Mouse (Mus musculus) limb, embryonic 14.5 days (tissue): ENCODE measurements at regions not wholly inside any gene's neighbourhood (a gene's known extent, or its start where the extent isn't known, plus 50 kb on each side); places are given as distances from the start of the nearest gene placed in this dataset.

Experiments
- ATAC-seq: fragments of 200-750 bp; cut with Nextera tagmentation; 2 replicates; pipeline ENCODE4 v1.8.0; 2017; ENCODE audit warnings: low read depth, moderate number of reproducible peaks, moderate TSS enrichment; ENCODE audit not compliant: low FRiP score
- DNase-seq: peaks from one replicate; pipeline ENCODE4 v3.0.0-alpha.2; 2015; ENCODE audit warnings: low spot score
- H3K27ac ChIP-seq: fragments of 300-500 bp; sonication (generic); replicated peaks from 2 replicates; pipeline ENCODE4 v1.5.1; 2014; ENCODE audit warnings: low read depth, mild to moderate bottlenecking, low read length, moderate library complexity, mixed read lengths
- H3K27me3 ChIP-seq: fragments of 300-500 bp; sonication (generic); 2 replicates; pipeline ENCODE4 v1.6.1; 2014; ENCODE audit warnings: low read length, mixed read lengths; ENCODE audit not compliant: control insufficient read depth, insufficient read depth
- H3K36me3 ChIP-seq: fragments of 300-500 bp; sonication (generic); 2 replicates; pipeline ENCODE4 v1.6.1; 2014; ENCODE audit warnings: mild to moderate bottlenecking, low read length, moderate library complexity, mixed read lengths; ENCODE audit not compliant: control insufficient read depth, insufficient read depth
- H3K4me1 ChIP-seq: fragments of 300-500 bp; sonication (generic); 2 replicates; pipeline ENCODE4 v1.6.1; 2014; ENCODE audit warnings: antibody characterized with exemption, low read length, mixed read lengths; ENCODE audit not compliant: control insufficient read depth, insufficient read depth
- H3K4me2 ChIP-seq: fragments of 300-500 bp; sonication (generic); replicated peaks from 2 replicates; pipeline ENCODE4 v1.6.1; 2014; ENCODE audit warnings: low read depth, mild to moderate bottlenecking, low read length, moderate library complexity; ENCODE audit not compliant: severe bottlenecking
- H3K4me3 ChIP-seq: fragments of 300-500 bp; sonication (generic); replicated peaks from 2 replicates; pipeline ENCODE4 v1.5.1; 2014; ENCODE audit warnings: low read length
- H3K9ac ChIP-seq: fragments of 300-500 bp; sonication (generic); 2 replicates; pipeline ENCODE4 v1.6.1; 2014; ENCODE audit warnings: mild to moderate bottlenecking, low read depth, low read length, moderate library complexity; ENCODE audit not compliant: severe bottlenecking
- H3K9me3 ChIP-seq: fragments of 300-500 bp; sonication (generic); 2 replicates; pipeline ENCODE4 v1.6.1; 2016; ENCODE audit warnings: low read length; ENCODE audit not compliant: control insufficient read depth
- POLR2A ChIP-seq: fragments of 200-500 bp; IDR thresholded peaks from 2 replicates; pipeline ENCODE4 v1.8.0; 2012; ENCODE audit warnings: inconsistent platforms, mild to moderate bottlenecking, moderate library complexity, borderline replicate concordance; ENCODE audit not compliant: insufficient read depth, insufficient read length; ENCODE audit errors: extremely low read depth
- WGBS: fragments of 180-500 bp; shearing (Covaris S2); extraction: QIAGEN DNeasy Blood & Tissue Kit; methylation state at CpG from one replicate; pipeline ENCODE4 v1.1.7; 2014; 5-methylcytosine and 5-hydroxymethylcytosine counted together

GRCm38 (mm10) chr5:120356950-120357349 is 74.5 kb upstream of the Lhx5 start:
- no peak for TF ChIP-seq POLR2A
- Histone ChIP-seq H3K9ac (no peak overlapping the region), H3K36me3 (no peaks in the 10 kb centered on the region), H3K4me1 (no peaks in the 10 kb centered on the region), H3K4me3 (no peak overlapping the region), H3K9me3 (no peaks in the 10 kb centered on the region), H3K27me3 (peaks cover 33% of the 10 kb centered on the region), H3K4me2 (no peak overlapping the region), H3K27ac (no peak overlapping the region)
- 73% methylated on average over 4 of the region's 4 CpGs for WGBS
- ATAC-seq (no peak), DNase-seq (no peak)

DNA sequence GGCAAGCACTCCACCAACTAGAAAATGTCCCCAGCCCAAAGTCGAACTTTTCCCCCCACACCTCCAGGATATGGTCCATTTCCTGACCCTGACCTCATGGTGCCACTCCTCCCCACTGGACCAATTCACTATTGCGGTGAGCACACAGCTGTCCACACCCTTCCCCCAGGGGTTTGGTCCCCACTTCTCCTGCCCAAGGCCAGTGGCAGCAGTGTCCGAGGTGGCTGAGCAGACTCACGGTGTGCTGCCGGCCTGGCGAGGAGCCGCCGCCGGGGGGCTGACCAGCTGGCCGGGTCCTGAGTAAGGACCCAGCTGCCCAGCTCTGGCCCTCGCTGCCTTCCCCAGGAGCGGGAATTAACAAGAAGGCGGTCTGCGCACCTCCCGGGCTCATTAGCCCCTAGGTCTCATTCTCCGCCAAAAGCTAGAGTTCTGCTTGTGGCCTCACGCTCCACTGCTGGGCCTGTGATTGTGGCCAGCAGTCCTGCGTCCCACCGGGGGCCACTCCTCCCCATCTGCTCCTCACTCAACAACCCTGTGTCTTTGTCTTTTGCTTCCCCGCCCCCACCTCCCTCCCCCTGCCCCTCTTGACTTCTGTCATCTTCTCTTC is 73.3 kb upstream of the Lhx5 start:
- Histone ChIP-seq H3K9me3 (no peaks in the 10 kb centered on the region), H3K4me2 (no peak overlapping the region), H3K9ac (no peak overlapping the region), H3K27ac (no peak overlapping the region), H3K36me3 (no peaks in the 10 kb centered on the region), H3K4me1 (no peaks in the 10 kb centered on the region), H3K27me3 (peaks cover 33% of the 10 kb centered on the region), H3K4me3 (no peak overlapping the region)
- DNase-seq (no peak), ATAC-seq (no peak)
- WGBS = 6% methylated on average over 19 of the region's 20 CpGs
- no peak for TF ChIP-seq POLR2A

DNA sequence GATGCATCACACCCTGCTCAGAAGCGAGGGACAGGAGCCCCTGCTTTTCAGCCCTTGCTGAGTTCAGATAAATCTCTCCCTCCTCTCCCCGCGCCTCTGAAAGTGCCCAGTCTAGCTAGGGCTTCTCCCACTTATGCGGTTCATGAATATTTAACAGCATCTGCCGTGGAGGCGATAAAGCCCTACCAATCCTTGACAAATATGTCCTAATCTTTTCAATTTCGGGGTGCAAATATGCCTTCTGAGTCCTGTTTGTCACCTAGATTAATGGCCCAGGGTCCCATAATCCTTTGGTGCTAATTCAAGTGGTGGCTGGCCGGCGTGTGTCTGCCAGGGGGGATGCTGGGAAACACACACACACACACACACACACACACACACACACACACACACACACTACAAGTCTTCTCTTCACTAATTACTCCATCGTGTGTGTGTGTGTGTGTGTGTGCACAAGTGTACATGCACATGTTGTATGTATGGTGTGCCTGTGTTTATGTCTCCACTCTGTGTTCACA is 65.5 kb upstream of the Lhx5 start:
- TF ChIP-seq POLR2A = no peak
- no peaks in the 10 kb centered on the region for H3K4me1 ChIP-seq
- H3K27me3 ChIP-seq = peaks cover 4% of the 10 kb centered on the region
- DNase-seq = no peak
- no peak for ATAC-seq
- WGBS = 46% methylated on average over 10 of the region's 10 CpGs
- no peaks in the 10 kb centered on the region for H3K9me3 ChIP-seq
- H3K9ac ChIP-seq = no peak overlapping the region
- no peak overlapping the region for H3K4me2 ChIP-seq
- H3K27ac ChIP-seq = no peak overlapping the region
- no peaks in the 10 kb centered on the region for H3K36me3 ChIP-seq
- H3K4me3 ChIP-seq = no peak overlapping the region

DNA sequence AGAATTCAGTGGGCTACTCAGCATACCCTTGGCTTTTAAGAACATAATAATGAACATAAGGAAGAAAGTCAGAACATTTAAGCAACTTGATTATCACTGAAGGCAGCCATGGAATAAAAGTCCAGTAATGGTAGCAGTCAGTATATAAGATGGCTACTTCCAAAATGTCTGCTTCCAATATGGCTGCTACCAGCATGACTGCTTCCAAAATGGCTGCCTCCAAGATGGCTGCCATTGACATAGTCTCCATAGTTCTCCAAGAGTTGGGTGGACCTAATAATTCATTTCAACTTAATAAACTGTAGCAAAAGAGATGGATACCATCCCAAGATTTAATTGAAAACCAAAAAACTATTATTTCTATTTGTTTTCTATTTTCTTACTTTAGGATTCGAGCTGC is 62.7 kb upstream of the Lhx5 start:
- H3K4me1 ChIP-seq = no peaks in the 10 kb centered on the region
- no peak overlapping the region for H3K4me3 ChIP-seq
- no peak overlapping the region for H3K9ac ChIP-seq
- WGBS = 95% methylated on average over 1 of the region's 1 CpGs
- TF ChIP-seq POLR2A = no peak
- DNase-seq (no peak), ATAC-seq (no peak)
- peaks cover 4% of the 10 kb centered on the region for H3K27me3 ChIP-seq
- H3K36me3 ChIP-seq = no peaks in the 10 kb centered on the region
- no peak overlapping the region for H3K27ac ChIP-seq
- no peak overlapping the region for H3K4me2 ChIP-seq
- H3K9me3 ChIP-seq = no peaks in the 10 kb centered on the region

GRCm38 (mm10) chr5:120371176-120371819 is 60.2 kb upstream of the Lhx5 start:
- Histone ChIP-seq H3K27ac (no peak overlapping the region), H3K4me3 (no peak overlapping the region)

More at GRCm38 (mm10) chr5:120371176-120371819, 60.2 kb upstream of the Lhx5 start:
- WGBS = 6% methylated on average over 15 of the region's 15 CpGs
- Histone ChIP-seq H3K4me1 (no peaks in the 10 kb centered on the region), H3K36me3 (no peaks in the 10 kb centered on the region), H3K9me3 (no peaks in the 10 kb centered on the region; the same call in 1 of the 2 replicates), H3K9ac (no peak overlapping the region), H3K27me3 (peaks cover 4% of the 10 kb centered on the region), H3K4me2 (peak overlapping the region; percentile 17; the same call in 1 of the 2 replicates)
- DNase-seq (peak; percentile 11), ATAC-seq (peak; percentile 53; the same call in 1 of the 2 replicates)
- TF ChIP-seq POLR2A = no peak
